In the genomic region with DNA sequence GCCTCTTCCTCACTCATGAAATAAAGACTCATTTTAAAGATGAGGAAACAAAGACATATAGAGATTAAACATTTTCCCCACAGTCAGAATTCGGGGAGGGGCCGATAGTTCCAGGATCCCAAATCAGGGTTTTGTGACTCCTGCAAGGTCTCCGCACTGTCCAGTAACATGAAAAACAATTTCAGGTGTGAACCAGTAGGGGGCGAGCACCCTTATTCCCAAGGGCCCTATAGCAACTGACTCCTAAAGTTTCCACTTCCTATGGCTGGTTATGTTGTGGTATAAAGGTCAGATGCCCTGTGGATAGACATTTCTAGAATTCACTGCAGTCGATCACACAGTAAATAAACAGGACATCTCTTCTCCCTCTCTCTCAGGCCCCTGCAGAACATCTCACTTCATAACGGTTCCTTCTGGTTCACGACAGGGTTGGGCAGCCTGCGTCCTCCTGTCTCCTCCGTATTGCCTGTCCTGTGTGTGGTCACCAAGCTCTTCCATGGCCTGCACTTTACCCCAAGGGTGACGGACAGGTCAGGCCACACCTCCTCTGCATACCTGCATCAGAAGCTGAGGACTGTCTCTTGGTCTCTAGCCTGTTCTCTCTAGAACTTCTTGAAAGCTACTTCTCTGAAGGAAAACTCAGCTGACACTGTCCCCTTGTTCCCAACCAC, we compare ENCODE assay signal across 8 mouse cellular contexts. TPM values are rescaled to one million over a fixed set of nuclear protein-coding genes. Genes with fewer than 3 reads are reported as not detected.
A peak's percentile ranks its signal among the peaks of the same experiment; 100 is the strongest.
DNase-seq lines count a peak whose midpoint lies in the region; ATAC-seq and TF ChIP-seq lines count a peak whose summit lies in the region.

No protein-coding gene starts in this region.

- DNase-seq in kidney, adult 2 months: peak; percentile 33
- DNase-seq in kidney, adult 11 months: no peak
- DNase-seq in NIH3T3 (ENCODE audit: low read depth): peak; percentile 51
- DNase-seq in urinary bladder, adult 18-20 months (ENCODE audit: low spot score in 2 of 2): no peak
- no peak for DNase-seq in left cerebral cortex, adult 9 months (ENCODE audit: low spot score in 2 of 2)
- no peak for DNase-seq in ovary, postnatal 10 days (ENCODE audit: low spot score)

- no peak for TF ChIP-seq POLR2A in kidney, adult 2 months (IDR thresholded peaks at IDR 0.05; ENCODE audit: low read depth, low read length)

- 72% methylated on average over 10 of the region's 10 CpGs for WGBS in kidney, adult 2 months

- no peaks in the 10 kb centered on the region for H3K27me3 ChIP-seq in kidney, adult 2 months (replicated peaks; ENCODE audit: control insufficient read depth, insufficient read depth, low read length)

- no peak overlapping the region for H3K4me3 ChIP-seq in kidney, adult 2 months (ENCODE audit: insufficient read depth, low read depth, low read length)

- H3K36me3 ChIP-seq in kidney, adult 2 months (ENCODE audit: control insufficient read depth, insufficient read depth, low read length): peaks cover 1% of the 10 kb centered on the region; the same call in 1 of the 2 replicates

- H3K4me1 ChIP-seq in kidney, adult 2 months (ENCODE audit: control insufficient read depth, insufficient read depth, low read length): no peaks in the 10 kb centered on the region

- ATAC-seq in granulocyte monocyte progenitor cell, adult 5-6 weeks (replicated peaks; ENCODE audit: poor library complexity, severe bottlenecking): peak; percentile 67; the same call in 1 of the 2 replicates
- peak; percentile 45; the same call in 1 of the 2 replicates for ATAC-seq in megakaryocyte, adult 5-6 weeks (ENCODE audit: poor library complexity, severe bottlenecking)

- H3K27ac ChIP-seq in kidney, adult 2 months (ENCODE audit: insufficient read depth, low read depth, low read length): no peak overlapping the region

- TF ChIP-seq CTCF in kidney, adult 2 months (conservative IDR thresholded peaks at IDR 0.05; ENCODE audit: insufficient read depth, insufficient read length, low read depth, low read length): peak; percentile 50

RNA-seq across cellular contexts. Expression of a gene that starts 19.3 kb away (rescaled TPM):
- polyA plus RNA-seq in kidney, adult 2 months (2012; rRNA removed): 20.0 and 22.4 TPM in 2 replicates
- total RNA-seq in granulocyte monocyte progenitor cell, adult 5-6 weeks (2014; fragmentation: Nextera tagmentation): 6.0 and 6.1 TPM in 2 replicates
- 8.0 and 8.1 TPM in 2 replicates for total RNA-seq in granulocyte monocyte progenitor cell, adult 5-6 weeks (2017)
- total RNA-seq in megakaryocyte, adult 5-6 weeks (2015): 1.6 TPM in 2 replicates
- total RNA-seq in megakaryocyte, adult 5-6 weeks (2017): 2.5 and 3.2 TPM in 2 replicates

Comparison
In these comparisons a context has a peak if more than half of its experiments do, and no peak if none do; other contexts are left out.
1. DNase-seq: peak in kidney, adult 2 months (single experiment) and NIH3T3 (single experiment); none in kidney, adult 11 months (single experiment), urinary bladder, adult 18-20 months (0 of 2), left cerebral cortex, adult 9 months (0 of 2) and ovary, postnatal 10 days (single experiment).